Mouse (Mus musculus): ENCODE data around the gene Btbd9.

DNA sequence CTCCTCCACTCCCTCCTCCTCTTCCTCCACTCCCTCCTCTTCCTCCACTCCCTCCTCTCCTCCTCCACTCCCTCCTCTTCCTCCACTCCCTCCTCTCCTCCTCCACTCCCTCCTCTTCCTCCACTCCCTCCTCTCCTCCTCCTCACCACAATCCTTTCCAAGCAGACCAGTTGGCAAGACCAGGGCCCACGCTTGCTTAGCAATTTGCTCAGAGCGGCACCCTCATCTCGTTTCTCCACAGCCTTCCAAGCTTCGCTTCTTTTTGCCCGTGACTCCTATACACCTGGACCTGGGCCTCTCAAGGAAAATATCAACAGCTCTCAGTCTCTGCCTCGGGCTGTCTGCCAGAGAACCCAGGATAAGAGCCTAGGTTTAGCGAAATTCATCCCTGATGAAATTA, 104.8 kb downstream of the Btbd9 start:
- TF ChIP-seq POLR2A (IDR thresholded peaks at IDR 0.05; ENCODE audit: extremely low read depth, insufficient read depth, low read length) (no peak), CTCF (IDR thresholded peaks at IDR 0.05; ENCODE audit: low read depth, low read length) (no peak)
